Mouse (Mus musculus): ENCODE results near the gene Senp1. TPM values are rescaled to one million over a fixed set of nuclear protein-coding genes. Genes with fewer than 3 reads are reported as not detected.

Gene Senp1
- total RNA-seq, 1 experiment from 2014 or later, result 19.8 TPM

- no peak for DNase-seq
Observed at GRCm38 (mm10) chr15:98002113-98002990, 91.2 kb downstream of the Senp1 start.

- DNase-seq, result no peak
Observed at GRCm38 (mm10) chr15:98001321-98002112, 92.0 kb downstream of the Senp1 start.

DNA sequence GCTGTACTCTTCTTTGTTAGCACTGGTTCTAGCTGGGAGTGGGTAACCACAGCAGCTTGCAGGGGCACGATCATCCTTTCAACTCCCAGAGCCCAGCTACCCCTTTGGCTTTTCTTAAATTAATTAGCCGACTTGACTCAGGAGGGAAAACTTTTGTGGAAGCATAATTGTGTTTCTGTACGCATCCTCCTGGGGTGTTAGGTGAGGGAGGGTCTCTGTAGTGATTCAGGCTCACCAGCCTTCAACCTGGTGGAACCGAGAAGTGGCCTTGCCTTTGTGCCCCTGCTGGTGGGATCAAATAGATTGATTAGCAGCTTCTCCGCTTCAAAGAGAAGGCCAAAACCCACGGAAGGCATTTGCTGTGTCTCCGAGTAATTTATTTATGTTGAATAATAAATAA lies 93.6 kb downstream of the Senp1 start:
- no peak for DNase-seq

DNA sequence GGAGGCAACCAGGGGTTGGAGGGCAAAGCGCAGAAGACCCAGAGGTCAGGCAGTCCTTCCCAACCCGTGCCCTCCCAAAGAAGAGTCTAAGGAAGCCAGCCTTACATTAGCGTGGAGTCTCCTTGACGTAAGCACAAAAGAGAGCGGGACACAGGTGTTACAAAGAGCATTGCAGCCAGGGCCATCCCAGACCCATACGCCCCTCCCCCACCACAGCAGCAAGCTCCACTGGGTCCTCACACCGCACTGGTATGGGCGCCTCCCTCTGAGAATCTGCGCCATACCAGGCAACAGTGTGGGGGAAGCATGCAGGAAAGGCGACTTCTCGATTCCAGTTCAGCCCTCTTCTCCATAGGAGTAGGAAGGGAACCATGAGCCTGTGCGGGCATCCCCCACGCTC lies 94.0 kb downstream of the Senp1 start:
- no peak for DNase-seq

DNA sequence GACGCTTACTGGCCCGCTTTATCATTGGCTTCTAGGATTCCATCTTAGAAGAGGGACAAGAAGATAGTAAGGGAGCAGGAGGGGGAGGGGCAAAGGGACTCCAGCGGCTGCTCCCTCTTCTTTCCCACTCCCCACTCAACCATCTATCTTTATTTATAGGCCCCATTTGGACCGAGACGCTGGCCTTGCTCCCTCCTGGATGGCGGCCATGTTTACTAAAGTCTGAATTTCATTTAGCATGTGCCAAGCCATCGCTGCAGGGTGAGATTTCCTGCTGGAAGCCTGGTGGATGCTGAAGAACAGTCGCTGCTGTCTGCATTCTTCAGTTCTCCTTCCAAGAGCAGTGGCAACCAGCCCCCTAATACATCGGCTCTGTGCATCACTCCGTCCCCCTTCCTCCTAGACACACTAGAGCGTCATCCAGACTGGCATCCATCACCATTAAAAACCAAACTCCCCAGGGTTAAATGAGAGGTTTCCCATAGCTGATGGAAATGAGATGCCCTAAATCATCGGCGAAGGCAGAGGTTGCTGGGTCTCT lies 96.8 kb downstream of the Senp1 start:
- DNase-seq, result no peak

GRCm38 (mm10) chr15:97992712-97993286 lies 100.7 kb downstream of the Senp1 start:
- DNase-seq, result peak; percentile 55

- DNase-seq, result no peak
Observed at GRCm38 (mm10) chr15:97992027-97992711, 101.4 kb downstream of the Senp1 start.

DNA sequence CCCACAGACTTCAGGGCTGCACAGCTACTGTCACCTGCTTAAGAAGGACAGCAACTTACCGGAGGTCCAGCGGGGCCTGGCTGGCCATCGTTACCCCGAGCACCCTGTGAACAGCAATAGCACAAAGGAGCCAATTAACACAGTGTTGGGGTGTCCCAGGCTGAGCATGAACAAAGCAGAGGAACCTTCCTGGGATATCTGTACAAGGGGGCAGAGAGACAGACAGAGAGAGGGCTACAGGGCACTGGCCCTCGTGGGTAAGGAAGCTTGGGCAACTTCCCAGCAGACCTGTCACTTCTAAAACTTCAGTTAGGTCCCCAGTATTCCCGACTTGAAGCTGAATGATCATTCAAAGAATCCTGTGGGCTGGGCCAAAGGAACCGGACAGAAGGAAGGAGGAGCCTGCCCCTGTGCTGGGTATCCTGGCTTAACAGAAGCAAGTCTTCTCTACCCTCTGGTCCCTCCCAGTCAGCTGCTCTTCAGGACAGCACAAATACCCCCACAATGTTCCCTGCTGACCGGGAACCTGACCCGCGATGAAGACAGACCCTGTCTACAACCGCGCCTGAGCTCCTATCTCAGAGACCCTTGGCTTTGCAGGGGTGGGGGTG lies 102.2 kb downstream of the Senp1 start:
- no peak for DNase-seq

- no peak for DNase-seq
Observed at GRCm38 (mm10) chr15:97990721-97991120, 102.8 kb downstream of the Senp1 start.

DNA sequence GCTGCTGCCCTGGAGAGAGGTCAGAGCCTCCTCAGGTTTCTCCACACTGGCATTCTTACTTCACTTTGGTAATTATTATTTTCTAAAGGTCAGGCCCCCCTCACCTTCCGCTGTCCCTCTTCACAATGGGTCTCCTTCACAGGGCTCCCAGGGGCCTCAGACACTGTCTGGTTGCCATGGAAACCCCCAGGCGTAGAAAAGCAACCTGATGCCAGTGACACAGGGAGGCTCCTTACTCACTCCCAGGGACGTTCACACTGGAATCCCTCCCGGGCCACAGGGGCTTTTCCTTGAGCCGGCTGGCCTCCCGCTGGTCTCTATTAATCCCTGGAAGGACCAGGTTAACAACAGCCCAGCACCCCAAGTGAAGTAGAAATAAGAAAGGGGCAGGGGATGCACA lies 103.4 kb downstream of the Senp1 start:
- DNase-seq, result no peak

DNA sequence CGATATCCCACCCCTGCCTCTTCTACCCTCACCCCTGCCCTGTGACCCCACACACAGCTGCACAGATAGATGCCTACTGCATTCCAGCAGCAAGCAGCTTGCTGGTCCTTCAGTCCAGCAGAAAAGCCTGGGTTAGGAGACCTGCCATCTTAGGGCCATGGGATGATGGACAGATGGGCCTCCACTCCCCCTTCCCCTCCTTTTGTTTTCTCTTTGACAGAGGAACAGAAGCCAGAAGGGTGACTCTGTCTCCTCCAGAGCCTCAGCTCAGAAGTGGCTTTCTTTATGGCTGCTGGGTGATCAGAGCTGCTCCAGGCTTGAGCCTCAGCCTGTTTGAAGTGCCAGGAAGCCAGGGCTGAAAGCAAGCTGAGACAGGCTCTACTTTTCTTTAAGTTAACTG lies 104.0 kb downstream of the Senp1 start:
- no peak for DNase-seq

Other genes starting within 250 kb of the Senp1 start
- gene Hdac7, start 249.2 kb downstream of the Senp1 start, total RNA-seq (2021), result 93.1 and 109 TPM in 2 replicates
- gene Vdr, start 183.1 kb downstream of the Senp1 start, total RNA-seq (2021), result 6.0 and 8.0 TPM in 2 replicates
- gene Tmem106c, start 129.5 kb downstream of the Senp1 start, total RNA-seq (2021), result 43.9 and 68.2 TPM in 2 replicates
- gene Col2a1, start 89.0 kb downstream of the Senp1 start, total RNA-seq (2021), result not detected in 2 replicates
- gene Pfkm, start 1.2 kb downstream of the Senp1 start, total RNA-seq (2021), result 47.7 and 82.8 TPM in 2 replicates
- gene Asb8, start 71.9 kb upstream of the Senp1 start, total RNA-seq (2021), result 36.2 and 46.2 TPM in 2 replicates
- gene Ccdc184, start 73.4 kb upstream of the Senp1 start, total RNA-seq (2021), result 0.55 and 0.71 TPM in 2 replicates
- gene Olfr288, start 101.8 kb upstream of the Senp1 start, total RNA-seq (2021), result not detected in 2 replicates
- gene Gm44579, start 127.2 kb upstream of the Senp1 start, total RNA-seq (2021), result not detected in 2 replicates
- gene Olfr287, start 127.3 kb upstream of the Senp1 start, total RNA-seq (2021), result not detected in 2 replicates
- not detected in 2 replicates for gene Olfr286, start 140.7 kb upstream of the Senp1 start, total RNA-seq (2021)
- not detected in 2 replicates for gene H1fnt, start 163.5 kb upstream of the Senp1 start, total RNA-seq (2021)
- gene Zfp641, start 202.4 kb upstream of the Senp1 start, total RNA-seq (2021), result 6.0 and 8.1 TPM in 2 replicates
- gene Olfr285, start 223.6 kb upstream of the Senp1 start, total RNA-seq (2021), result not detected in 2 replicates
- gene Olfr284, start 247.2 kb upstream of the Senp1 start, total RNA-seq (2021), result not detected in 2 replicates